8 mouse cellular contexts compared by ENCODE assay signal in genomic region chr5:134965852-134966821, GRCm38 (mm10). TPM values are rescaled to one million over a fixed set of nuclear protein-coding genes. Genes with fewer than 3 reads are reported as not detected.
DNase-seq lines count a peak whose midpoint lies in the region; ATAC-seq and TF ChIP-seq lines count a peak whose summit lies in the region.
"Had no signal": no experiment of that assay in that cellular context is flagged by ENCODE, and none has a peak within 500 bp of the region (broad histone marks: within the 10 kb centered on the region; RNA-seq: fewer than 3 reads in every experiment).

No protein-coding gene starts in this region.

- no peaks in the 10 kb centered on the region for H3K9me3 ChIP-seq in G1E (replicated peaks)

- TF ChIP-seq POLR2A in embryonic fibroblast, embryonic 13.5 days (IDR thresholded peaks at IDR 0.05; ENCODE audit: low read depth, low read length) = no peak

- no peak for TF ChIP-seq CTCF in G1E (IDR thresholded peaks at IDR 0.05; ENCODE audit: low read depth, low read length)
- TF ChIP-seq CTCF in embryonic fibroblast, embryonic 13.5 days (IDR thresholded peaks at IDR 0.05; ENCODE audit: borderline replicate concordance, insufficient read depth, low read length) = peak; percentile 42; the same call in 1 of the 2 replicates

- H3K27ac ChIP-seq in embryonic fibroblast, embryonic 13.5 days (ENCODE audit: insufficient read depth, low read length) = no peak overlapping the region

- ATAC-seq in G1E (ENCODE audit: extremely low read depth, insufficient number of reproducible peaks, low FRiP score, poor library complexity, severe bottlenecking) = peak; percentile 79

- no peaks in the 10 kb centered on the region for H3K27me3 ChIP-seq in G1E (ENCODE audit: insufficient read depth, low read length)

- H3K4me1 ChIP-seq in G1E (ENCODE audit: insufficient read depth, low read depth, low read length) = peaks cover 50% of the 10 kb centered on the region
- peaks cover 5% of the 10 kb centered on the region; the same call in 1 of the 2 replicates for H3K4me1 ChIP-seq in embryonic fibroblast, embryonic 13.5 days (ENCODE audit: control insufficient read depth, insufficient read depth, low read length)

- no peaks in the 10 kb centered on the region for H3K36me3 ChIP-seq in G1E (replicated peaks)

- peak overlapping the region; percentile 66; the same call in 1 of the 2 replicates for H3K4me3 ChIP-seq in G1E (ENCODE audit: low read depth, low read length)
- H3K4me3 ChIP-seq in embryonic fibroblast, embryonic 13.5 days (ENCODE audit: insufficient read depth, low read length) = no peak overlapping the region

- peak; percentile 79 for DNase-seq in G1E (ENCODE audit: low spot score)
- DNase-seq in adrenal gland, postnatal 14 days = peak; percentile 72
- DNase-seq in heart, postnatal 36 days = peak; percentile 32 to 52
- DNase-seq in kidney, postnatal 4 days = peak; percentile 62 to 78
- DNase-seq in lung, postnatal 10 days = peak; percentile 75
- DNase-seq in skeletal muscle tissue, adult 2 months (ENCODE audit: low read depth, low spot score) = peak; percentile 33

- intact Hi-C loops in heart, postnatal 36 days (cut with DNase I) = loop anchor here (1.0 to 5.0 kb wide), 3 partner anchors 32 to 219 kb away; partner anchors contain the start of gene Eln

RNA-seq across cellular contexts. Expression of gene Cldn4, which starts 19.4 kb away (rescaled TPM):
- total RNA-seq in G1E (2014; fragmentation: Nextera tagmentation) = not detected in 2 replicates
- 0.06 and 0.22 TPM in 2 replicates for total RNA-seq in G1E (2017)
- polyA plus RNA-seq in G1E (2012) = not detected in 2 replicates
- total RNA-seq in adrenal gland, postnatal 14 days (2021) = not detected in 2 replicates
- not detected in 2 replicates for polyA plus RNA-seq in embryonic fibroblast, embryonic 13.5 days (2011; ENCODE audit: insufficient read length, low read depth, missing spikeins)
- not detected for total RNA-seq in heart, postnatal 36 days (2021)
- total RNA-seq: layer of hippocampus, postnatal 14 days had no signal

RNA-seq across cellular contexts. Expression of gene Cldn3, which starts 19.9 kb away (rescaled TPM):
- total RNA-seq in G1E (2014; fragmentation: Nextera tagmentation) (not detected in 2 replicates), G1E (2017) (not detected in 2 replicates)
- polyA plus RNA-seq in G1E (2012) = 0.87 and 0.98 TPM in 2 replicates
- total RNA-seq in adrenal gland, postnatal 14 days (2021) = 0.90 and 9.0 TPM in 2 replicates
- not detected in 2 replicates for polyA plus RNA-seq in embryonic fibroblast, embryonic 13.5 days (2011; ENCODE audit: insufficient read length, low read depth, missing spikeins)
- under 1 TPM in 1 of 2 experiments, not detected in 1; 0.22 TPM for total RNA-seq in heart, postnatal 36 days (2021)

RNA-seq across cellular contexts. Expression of gene Mettl27, which starts 34.0 kb away (rescaled TPM):
- total RNA-seq in G1E (2014; fragmentation: Nextera tagmentation) (10.3 and 11.7 TPM in 2 replicates), G1E (2017) (4.8 and 6.6 TPM in 2 replicates)
- 4.6 and 5.6 TPM in 2 replicates for polyA plus RNA-seq in G1E (2012)
- total RNA-seq in adrenal gland, postnatal 14 days (2021) = 24.5 and 28.5 TPM in 2 replicates
- 4.1 and 4.2 TPM in 2 replicates for polyA plus RNA-seq in embryonic fibroblast, embryonic 13.5 days (2011; ENCODE audit: insufficient read length, low read depth, missing spikeins)
- total RNA-seq in heart, postnatal 36 days (2021) = 1 to 10 TPM; 7.3 to 7.5 TPM

RNA-seq across cellular contexts. Expression of gene Abhd11, which starts 42.8 kb away (rescaled TPM):
- total RNA-seq in G1E (2014; fragmentation: Nextera tagmentation) (21.7 and 36.1 TPM in 2 replicates), G1E (2017) (37.2 and 45.1 TPM in 2 replicates)
- 61.2 and 65.9 TPM in 2 replicates for polyA plus RNA-seq in G1E (2012)
- 66.7 and 68.5 TPM in 2 replicates for total RNA-seq in adrenal gland, postnatal 14 days (2021)
- 19.1 and 20.7 TPM in 2 replicates for polyA plus RNA-seq in embryonic fibroblast, embryonic 13.5 days (2011; ENCODE audit: insufficient read length, low read depth, missing spikeins)
- total RNA-seq in heart, postnatal 36 days (2021) = 10 to 100 TPM; 63.6 to 68.4 TPM

RNA-seq across cellular contexts. Expression of gene Cldn13, which starts 50.8 kb away (rescaled TPM):
- total RNA-seq in G1E (2014; fragmentation: Nextera tagmentation) (41.2 TPM in 1 of 2 replicates, not detected in the other), G1E (2017) (1.9 and 2.3 TPM in 2 replicates)
- not detected in 2 replicates for polyA plus RNA-seq in G1E (2012)
- 0.60 and 3.7 TPM in 2 replicates for total RNA-seq in adrenal gland, postnatal 14 days (2021)
- polyA plus RNA-seq in embryonic fibroblast, embryonic 13.5 days (2011; ENCODE audit: insufficient read length, low read depth, missing spikeins) = not detected in 2 replicates
- not detected for total RNA-seq in heart, postnatal 36 days (2021)
- total RNA-seq: layer of hippocampus, postnatal 14 days had no signal
